Mouse (Mus musculus) CD8-positive naive resting alpha-beta T cell, adult 2 months (primary cell): ENCODE measurements around the gene Hnrnpu.
"Not testable (repeated sequence)": the region's sequence is repeated elsewhere in the genome, so short reads cannot be mapped to it uniquely, and the experiment has no call there.

Source experiments
- DNase-seq, 2 experiments: peaks; one replicate each; pipeline ENCODE4 v3.0.0; 2022; ENCODE audit warnings: low read depth in 2 of 2, low spot score in 2 of 2

Hnrnpu gene

DNA sequence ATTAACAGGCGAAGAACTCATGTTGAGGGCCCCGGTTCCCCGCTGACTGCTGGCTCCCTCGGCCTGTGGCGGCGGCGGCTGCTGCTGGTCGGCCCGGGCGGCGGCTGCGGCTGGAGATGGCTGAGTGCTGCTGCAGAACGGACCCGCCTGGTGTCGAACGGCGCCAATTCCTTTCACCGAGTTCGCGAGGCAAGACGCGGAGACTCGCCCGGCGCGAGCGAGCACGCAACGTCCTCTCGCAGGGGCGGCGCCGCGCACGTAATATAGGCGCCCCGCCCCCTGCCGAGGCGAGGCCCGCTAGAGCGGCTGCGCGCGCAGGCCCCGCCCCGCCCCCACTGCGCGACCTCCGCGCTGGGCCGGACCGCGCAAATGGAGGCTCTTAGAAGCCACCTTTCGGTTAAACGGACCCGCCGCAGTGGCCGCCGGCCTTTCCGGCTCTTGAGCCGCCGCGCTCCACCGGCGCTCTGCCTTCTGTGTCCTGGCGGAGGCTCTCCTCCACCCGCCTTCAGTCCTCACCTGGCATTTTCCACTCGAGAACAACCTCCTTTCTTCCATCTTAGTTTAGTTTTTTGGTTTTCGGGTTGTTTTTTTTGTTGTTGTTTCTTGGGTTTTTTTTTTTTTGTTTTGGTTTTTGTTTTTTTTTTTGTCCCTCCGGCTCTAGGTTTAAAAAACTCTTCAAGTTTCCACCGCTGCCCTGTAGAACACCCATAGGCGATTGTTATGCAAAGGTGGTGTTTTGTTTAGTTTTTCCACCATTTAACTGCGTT is at the start of gene Hnrnpu:
Gene Hnrnpu, minus strand, starts transcription at position 247 of the 767 bp plus-strand sequence.
- DNase-seq = peak; percentile 90 to 92

GRCm38 (mm10) chr1:178382165-178382564 is 44.6 kb upstream of the Hnrnpu start:
- DNase-seq = no peak

DNA sequence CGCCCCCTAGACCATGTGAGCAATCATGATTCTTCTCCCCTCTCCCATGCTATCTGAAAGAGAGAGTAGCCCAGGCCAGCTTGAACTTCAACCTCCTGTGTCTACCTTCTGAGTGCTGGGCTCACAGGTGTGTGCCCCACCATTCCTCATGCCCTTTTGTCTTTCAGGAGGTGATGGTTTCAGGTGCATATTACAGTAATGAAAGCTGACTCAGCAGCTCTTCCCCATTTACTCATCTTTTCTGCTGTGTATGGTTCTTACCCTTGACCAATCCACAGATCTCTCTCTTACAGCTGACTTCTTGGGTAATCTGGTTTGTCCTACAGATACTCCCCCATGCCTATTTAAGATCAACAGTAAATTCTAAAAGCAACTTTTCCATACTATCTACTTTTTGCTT is 41.6 kb upstream of the Hnrnpu start:
- no peak for DNase-seq

DNA sequence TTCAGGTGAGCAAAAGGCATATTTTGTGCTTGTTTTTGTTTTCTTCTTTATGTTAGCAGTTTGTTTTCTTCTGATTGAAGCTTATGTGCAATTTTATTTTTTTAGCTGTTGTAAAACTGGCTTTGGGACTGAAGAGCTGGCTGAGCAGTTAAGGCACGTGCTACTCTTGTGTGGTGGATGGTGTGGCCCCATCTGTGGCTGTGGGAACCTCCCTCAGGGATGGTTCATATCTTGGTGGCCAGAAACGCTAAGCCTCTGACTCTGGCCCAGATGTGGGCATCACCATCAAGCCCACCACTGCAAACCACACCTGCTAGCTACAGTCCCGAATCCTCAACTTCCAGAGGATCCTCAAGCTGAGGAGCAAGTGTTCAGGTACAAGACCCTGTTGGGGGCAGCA is 40.5 kb upstream of the Hnrnpu start:
- no peak for DNase-seq

GRCm38 (mm10) chr1:178376907-178377306 is 39.3 kb upstream of the Hnrnpu start:
- DNase-seq = no peak

- DNase-seq = no peak
Measured at GRCm38 (mm10) chr1:178376061-178376460, 38.5 kb upstream of the Hnrnpu start.

- no peak for DNase-seq
Measured at GRCm38 (mm10) chr1:178375381-178375780, 37.8 kb upstream of the Hnrnpu start.

DNA sequence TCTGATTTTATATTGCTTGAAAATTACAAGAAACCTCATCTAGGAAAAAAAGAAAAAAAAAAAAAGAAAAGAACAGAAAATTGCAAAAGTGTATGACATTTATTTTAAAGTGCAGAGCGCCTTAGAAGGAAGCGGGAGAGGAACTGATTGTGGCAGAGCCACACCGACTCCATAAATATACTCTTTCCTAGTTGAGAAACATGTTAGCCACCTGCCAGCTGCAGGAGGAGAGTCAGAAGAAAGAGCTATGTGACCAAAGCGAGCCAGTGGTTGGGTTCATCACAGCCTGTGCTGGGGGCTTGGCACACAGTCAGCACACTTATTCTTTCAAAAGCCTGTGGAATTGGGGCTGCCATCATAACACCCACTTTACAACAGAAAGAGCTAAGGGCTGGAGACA is 35.1 kb upstream of the Hnrnpu start:
- DNase-seq = no peak

DNA sequence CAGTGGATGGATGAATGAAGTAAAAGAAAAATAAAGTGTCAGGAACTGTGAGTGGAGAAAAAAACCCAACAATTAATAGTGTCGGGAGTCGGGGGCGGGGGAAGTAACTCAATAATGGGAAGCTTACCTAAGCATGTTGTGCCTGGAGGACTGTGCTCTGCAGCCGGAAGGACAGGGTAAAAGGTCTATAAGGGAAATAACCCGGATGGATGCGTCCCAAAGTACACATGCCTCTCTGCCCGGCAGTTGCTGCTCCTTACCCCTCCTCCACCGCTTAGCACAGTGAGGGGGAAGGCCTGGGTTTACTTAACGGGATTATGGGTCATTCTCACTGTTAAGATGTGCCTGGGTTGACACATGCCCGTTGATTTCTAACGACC is 31.7 kb upstream of the Hnrnpu start:
- DNase-seq = peak in 1 of 2 experiments; percentile 50

DNA sequence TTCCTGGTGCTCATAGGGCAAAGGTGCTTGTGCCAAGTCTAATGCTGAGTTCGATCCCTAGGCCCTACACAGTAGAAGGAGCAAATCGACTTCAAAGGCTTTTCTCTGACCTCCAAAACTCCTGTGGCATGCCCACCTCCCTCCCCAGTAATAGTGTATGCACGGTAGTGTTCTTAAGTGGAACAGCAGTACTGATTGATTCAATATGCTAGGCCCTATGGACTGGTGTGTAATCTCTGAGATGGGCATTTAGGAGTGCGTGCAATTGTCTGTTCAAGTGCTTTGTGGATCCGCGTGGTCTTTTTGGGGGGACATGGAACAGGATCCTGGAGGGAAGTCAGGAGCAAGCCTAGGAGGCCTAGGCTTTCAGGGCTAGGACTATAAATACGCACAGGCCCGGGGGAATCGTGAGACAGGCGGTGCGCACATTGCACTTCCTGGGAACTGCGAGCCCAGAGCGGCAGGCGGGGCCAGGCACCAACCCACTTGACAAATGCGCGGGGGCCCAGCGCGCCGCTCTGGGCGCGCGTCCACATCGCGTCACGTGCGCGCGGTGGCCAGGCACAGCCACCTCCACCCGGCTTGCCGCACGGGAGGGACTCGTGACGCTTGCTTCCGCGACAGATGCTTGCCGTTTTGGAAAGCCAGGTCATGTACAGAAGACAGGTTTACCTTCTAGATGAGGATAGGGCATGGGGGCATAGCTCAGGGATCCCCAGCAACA is 31.1 kb upstream of the Hnrnpu start:
- DNase-seq = peak; percentile 88 to 91

DNA sequence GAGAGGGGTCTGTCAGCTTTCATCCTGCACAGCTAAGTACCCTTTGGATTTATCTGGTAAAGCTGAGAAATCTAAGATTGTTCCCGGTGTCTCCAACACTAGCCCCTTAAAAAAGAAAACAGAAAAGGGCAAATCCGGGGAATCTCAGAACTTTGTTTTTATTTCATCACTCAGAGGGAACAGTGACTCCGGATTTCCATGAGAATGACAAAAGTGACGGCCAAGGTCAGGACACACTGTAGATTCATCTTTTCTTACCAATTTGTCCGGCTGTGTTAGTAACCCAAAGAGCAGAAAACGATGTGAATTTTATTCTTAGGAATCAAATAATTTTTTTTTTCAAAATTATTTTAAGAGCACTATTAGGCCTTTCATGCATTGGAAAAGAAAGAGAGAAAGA is 30.5 kb upstream of the Hnrnpu start:
- DNase-seq = no peak

DNA sequence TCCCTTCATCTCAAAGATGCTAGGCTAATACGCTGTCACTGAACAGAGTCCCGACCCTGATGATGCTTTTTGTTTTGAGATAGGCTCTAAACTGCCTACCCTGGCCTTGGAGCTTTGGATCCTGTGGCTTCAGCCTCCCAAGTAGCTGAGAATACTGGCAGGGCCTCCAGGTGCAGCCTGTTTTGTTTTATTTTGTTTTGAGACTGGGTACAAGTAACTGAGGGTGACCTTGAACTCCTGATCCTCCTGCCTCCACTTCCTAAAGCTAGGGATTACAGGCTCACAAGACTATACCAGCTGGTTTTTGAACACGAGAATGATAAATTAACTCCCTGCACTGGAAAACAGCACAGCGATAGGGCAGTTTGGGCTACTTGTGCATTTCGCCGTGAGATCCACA is 27.6 kb upstream of the Hnrnpu start:
- no peak for DNase-seq

DNA sequence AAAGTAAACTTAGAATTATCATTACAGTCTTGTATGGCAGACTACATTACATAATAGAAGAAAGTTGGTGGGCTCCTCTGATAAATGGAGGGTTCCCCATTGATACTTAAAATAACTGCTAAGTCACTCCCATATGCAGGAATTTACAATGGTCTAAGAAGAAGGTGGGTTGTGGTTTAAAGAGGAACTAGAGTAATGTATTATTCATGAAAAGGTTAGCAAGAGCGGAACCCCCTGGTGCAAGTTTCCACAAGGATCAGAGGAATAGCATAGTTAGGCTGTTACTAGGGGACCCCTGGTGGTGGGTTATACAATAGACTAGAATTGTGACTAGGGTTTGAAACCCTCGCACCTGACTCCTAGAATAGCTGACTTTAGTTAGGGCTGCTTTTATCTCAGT is 23.1 kb upstream of the Hnrnpu start:
- peak in 1 of 2 experiments; percentile 20 for DNase-seq

DNA sequence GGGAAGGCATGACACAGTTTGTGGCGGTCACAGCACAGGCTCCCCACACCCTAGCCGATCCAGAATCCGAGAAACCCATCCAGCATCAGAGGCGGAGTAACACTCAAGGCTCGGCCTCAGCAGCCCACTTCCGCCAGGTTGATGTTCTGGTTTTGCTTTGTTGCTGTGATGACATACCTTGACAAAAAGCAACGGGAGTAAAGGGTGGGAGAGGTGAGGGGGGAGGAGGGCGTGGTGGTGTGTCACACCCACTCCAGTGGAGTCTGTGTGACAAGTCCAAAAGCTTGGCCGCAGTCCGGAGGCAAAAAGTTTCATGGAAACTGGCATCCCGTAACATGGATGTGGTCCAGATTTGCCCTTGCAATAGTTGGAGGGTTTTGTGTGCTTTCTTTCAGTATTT is 22.7 kb upstream of the Hnrnpu start:
- no peak for DNase-seq

DNA sequence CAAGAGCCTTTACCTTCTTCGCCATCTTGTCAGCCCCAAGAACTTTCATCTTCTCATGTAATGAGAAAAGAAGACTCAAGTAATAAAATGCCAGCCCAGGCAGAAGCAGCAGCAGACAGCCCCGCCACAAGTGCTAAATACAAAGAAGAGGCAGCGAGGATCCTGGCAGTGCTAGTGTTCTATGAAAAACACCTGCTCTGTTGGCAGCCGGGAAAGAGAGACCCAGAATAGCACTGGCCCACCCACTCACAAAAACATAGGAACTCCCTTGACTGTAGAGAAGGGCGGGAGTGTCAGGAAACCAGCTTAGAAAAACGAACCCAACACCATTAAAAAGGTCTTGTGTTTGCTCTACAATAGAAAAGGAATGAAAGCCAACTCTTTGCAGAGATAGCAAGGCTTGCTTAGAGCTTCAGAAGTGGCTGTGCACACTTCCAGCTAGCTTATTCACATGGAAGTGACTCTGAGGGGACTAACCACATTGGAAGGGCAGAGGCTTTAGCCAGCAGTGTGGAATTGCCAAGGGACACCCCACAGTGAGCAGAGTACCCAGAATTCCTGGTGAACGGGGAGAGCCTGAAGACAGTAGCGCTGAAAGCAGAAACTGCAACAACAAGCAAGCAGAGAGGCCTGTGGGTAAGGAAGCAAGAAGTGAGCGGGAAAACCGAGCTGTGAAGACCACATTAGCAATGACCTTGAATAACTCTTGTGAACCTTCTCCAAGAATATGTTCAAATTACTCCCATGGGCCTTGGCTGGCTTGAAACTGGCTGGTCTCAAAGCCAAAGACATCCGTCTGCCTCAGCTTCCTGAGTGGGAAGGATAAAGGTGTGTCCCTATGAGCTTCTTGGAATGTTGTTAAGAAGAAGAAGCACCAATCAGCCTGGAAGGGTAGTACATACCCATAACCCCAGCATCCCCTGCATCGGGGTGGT is 20.4 kb upstream of the Hnrnpu start:
- DNase-seq = no peak

DNA sequence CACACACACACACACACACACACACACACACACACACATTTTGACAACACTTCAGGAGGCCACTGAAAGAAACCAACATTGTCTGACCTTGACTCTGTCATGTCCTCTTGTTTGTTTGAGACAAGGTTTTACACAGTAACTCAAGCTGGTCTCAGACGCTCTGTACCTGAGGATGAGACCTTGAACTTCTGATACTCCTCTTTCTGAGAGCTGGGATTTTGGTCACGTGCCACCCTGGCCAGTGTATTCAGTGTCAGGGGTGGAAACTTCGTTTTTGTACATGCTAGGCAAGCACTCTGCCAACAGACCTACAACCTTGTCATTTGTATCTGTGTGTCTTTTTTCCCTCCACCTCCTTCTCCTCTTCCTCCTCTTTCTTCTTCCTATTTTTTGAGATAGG is 17.0 kb upstream of the Hnrnpu start:
- DNase-seq = no peak

DNA sequence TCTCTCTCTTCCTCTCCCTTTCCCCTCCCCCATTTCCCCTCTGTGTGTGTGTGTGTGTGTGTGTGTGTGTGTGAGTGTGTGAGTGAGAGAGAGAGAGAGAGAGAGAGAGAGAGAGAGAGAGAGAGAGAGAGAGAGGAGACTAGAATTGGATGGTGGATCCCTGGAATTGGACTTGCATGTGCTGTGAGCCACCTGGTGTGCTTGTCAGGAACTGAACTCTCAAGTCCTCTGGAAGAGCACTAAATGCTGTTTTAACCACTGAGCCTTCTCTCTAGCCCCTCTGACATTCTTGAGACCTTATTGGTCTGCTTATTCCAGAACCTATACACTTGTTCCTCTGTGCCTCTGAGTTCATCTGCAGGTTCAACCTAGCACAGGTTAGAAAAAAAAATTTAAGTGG is 14.0 kb upstream of the Hnrnpu start:
- DNase-seq = no peak

DNA sequence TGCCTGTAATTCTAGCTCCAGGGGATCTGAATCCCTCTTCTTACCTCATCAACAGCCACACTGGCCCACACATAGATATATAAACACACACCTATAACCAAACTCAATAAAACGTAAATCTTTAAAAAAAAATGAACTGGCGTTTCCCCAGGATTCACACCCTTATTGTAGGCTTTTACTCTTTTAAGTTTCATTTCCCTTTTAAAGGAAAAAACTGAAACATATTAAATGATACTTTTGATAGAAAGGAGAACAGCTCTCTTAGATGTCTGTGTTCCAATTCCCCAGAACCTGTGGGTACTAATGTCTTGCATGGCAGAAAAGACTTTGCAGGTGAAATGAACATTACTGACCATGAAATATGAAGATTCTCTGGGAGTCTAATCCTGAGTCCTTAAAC is 13.2 kb upstream of the Hnrnpu start:
- DNase-seq = no peak

GRCm38 (mm10) chr1:178344071-178344805 is 6.6 kb upstream of the Hnrnpu start:
- DNase-seq = not testable (repeated sequence)

DNA sequence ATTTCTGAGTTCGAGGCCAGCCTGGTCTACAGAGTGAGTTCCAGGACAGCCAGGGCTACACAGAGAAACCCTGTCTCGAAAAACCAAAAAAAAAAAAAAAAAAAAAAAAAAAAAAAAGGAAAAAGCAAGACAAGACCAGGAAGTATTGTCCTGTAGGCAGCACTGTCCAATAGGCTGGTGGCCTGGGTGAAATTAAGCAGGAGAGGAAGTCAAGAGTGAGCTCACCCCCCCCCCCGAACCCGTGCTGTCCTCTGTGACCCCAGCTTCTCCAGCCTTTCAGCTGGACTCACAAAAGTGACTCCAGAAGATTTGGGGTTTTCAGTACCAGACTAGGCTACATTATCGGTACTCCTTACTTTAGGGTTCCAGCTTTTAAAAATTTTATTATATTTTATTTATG is 5.0 kb upstream of the Hnrnpu start:
- DNase-seq = no peak

DNA sequence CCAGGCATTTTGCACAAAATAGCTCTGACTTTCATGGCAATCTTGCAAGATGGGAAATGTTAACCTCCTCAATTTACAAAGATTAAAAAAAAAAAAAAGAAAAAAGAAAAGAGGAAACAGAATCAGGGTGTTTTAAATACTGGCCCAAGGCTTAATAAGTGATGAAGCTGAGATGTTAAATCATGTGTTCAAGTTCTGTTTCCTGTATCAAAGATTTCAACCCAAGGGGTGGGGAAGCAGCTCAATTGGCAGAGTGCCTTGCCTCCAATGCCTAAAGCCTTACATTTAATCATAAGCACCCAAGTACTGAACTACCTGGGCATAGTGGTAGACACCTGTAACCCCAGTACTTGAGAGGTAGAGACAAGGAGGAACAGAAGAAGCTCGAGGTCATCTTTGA is 4.5 kb upstream of the Hnrnpu start:
- DNase-seq = no peak
